Comparison of ENCODE assay signal across 24 mouse cellular contexts in genomic region chr5:8132546-8132945, GRCm38 (mm10).
"Had no signal": no experiment of that assay in that cellular context is flagged by ENCODE, and none has a peak within 500 bp of the region (broad histone marks: within the 10 kb centered on the region; RNA-seq: fewer than 3 reads in every experiment).

No protein-coding gene starts in this region.

- ATAC-seq: hindbrain, postnatal 0 days had no signal

- H3K4me1 ChIP-seq: heart, embryonic 10.5 days; heart, embryonic 12.5 days; hindbrain, embryonic 13.5 days; hindbrain, embryonic 15.5 days; kidney, embryonic 15.5 days; limb, embryonic 13.5 days; limb, embryonic 15.5 days had no signal

- H3K27me3 ChIP-seq: heart, embryonic 12.5 days; hindbrain, embryonic 13.5 days; hindbrain, embryonic 15.5 days; kidney, embryonic 15.5 days; limb, embryonic 13.5 days; limb, embryonic 15.5 days had no signal

- H3K36me3 ChIP-seq: heart, embryonic 10.5 days; heart, embryonic 12.5 days; kidney, embryonic 15.5 days; limb, embryonic 13.5 days; limb, embryonic 15.5 days had no signal

- H3K27ac ChIP-seq: gastrocnemius, adult 2 months; heart, embryonic 10.5 days; hindbrain, embryonic 13.5 days; hindbrain, embryonic 15.5 days; hindbrain, postnatal 0 days; kidney, embryonic 15.5 days; kidney, postnatal 0 days; layer of hippocampus, adult 2 months; limb, embryonic 13.5 days; limb, embryonic 15.5 days; liver, embryonic 14.5 days had no signal

- H3K9me3 ChIP-seq: heart, embryonic 10.5 days; heart, embryonic 12.5 days; hindbrain, embryonic 13.5 days; hindbrain, embryonic 15.5 days; kidney, embryonic 15.5 days; limb, embryonic 13.5 days; limb, embryonic 15.5 days had no signal

- H3K9ac ChIP-seq: heart, embryonic 12.5 days; hindbrain, embryonic 13.5 days; hindbrain, embryonic 15.5 days; kidney, embryonic 15.5 days; limb, embryonic 13.5 days; limb, embryonic 15.5 days; liver, embryonic 14.5 days had no signal

- H3K4me2 ChIP-seq: heart, embryonic 12.5 days; hindbrain, embryonic 13.5 days; hindbrain, embryonic 15.5 days; kidney, embryonic 15.5 days; limb, embryonic 13.5 days; limb, embryonic 15.5 days; liver, embryonic 11.5 days had no signal

- H3K4me3 ChIP-seq: gastrocnemius, adult 2 months; heart, embryonic 10.5 days; heart, embryonic 12.5 days; hindbrain, embryonic 13.5 days; hindbrain, embryonic 15.5 days; kidney, embryonic 15.5 days; layer of hippocampus, adult 2 months; limb, embryonic 13.5 days; limb, embryonic 15.5 days had no signal

- DNase-seq: gastrocnemius, adult 2 months; gastrocnemius, postnatal 10 days; gastrocnemius, postnatal 25 days; heart, adult 18-20 months; heart, postnatal 10 days; heart, postnatal 36 days; kidney, adult 11 months; kidney, adult 2 months; kidney, adult 9 months; kidney, postnatal 14 days; kidney, postnatal 36 days; left cerebral cortex, postnatal 4 days had no signal
